Mouse (Mus musculus): ENCODE measurements at regions not wholly inside any gene's neighbourhood (a gene's known extent, or its start where the extent isn't known, plus 50 kb on each side); places are given as distances from the start of the nearest gene placed in this dataset.
A peak's percentile ranks its signal among the peaks of the same experiment; 100 is the strongest.

DNA sequence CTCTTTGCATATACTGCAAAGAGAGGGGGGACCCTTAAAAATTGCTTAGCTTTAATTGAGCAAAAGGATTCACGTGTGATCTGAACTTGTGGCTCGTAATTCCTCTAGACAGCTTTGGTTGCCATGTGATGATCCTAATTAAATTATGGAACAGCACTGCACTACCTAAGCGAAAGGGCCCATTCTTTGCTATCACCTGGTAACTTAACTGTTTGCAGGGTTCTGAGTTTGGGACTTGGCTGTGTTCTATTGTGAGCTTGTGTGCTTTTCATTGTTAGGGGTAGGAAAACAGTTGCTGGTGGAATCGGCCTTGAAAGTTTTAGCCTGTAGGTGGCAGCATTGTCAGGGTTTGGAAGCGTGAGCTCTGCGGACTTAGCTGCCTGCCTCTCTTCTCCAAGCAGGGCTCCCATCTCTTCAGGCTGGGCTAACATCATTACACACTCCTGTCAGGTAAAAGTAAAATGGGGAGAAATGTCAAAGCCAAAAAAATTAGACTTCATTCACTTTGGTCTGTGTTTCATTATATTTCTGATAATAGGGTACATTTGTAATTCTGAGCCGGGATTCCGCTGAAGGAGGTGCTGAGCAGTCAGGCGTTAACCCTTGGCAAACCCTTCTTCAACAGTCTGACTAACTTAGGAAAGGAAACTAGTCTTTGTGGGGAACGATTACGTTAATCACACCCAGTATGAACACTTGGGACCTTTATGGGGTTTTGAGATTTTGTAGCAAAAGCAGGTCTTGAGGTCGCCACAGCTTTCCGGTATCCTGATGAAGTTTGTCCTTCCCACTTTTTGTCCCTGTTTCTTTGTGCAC is 199.2 kb upstream of the Dph6 start:
- peak; percentile 66 for TF ChIP-seq CTCF (conservative IDR thresholded peaks at IDR 0.05; ENCODE audit: low read length)
- TF ChIP-seq POU5F1 (IDR thresholded peaks at IDR 0.05; ENCODE audit: borderline replicate concordance, low read length) = no peak
